Mouse (Mus musculus): Measurements from ENCODE around the gene Vezf1. TPM values are rescaled to one million over a fixed set of nuclear protein-coding genes. Genes with fewer than 3 reads are reported as not detected.

The Vezf1 gene
- polyA plus RNA-seq, 1 experiment from 2014 or later = 26.8 TPM

DNA sequence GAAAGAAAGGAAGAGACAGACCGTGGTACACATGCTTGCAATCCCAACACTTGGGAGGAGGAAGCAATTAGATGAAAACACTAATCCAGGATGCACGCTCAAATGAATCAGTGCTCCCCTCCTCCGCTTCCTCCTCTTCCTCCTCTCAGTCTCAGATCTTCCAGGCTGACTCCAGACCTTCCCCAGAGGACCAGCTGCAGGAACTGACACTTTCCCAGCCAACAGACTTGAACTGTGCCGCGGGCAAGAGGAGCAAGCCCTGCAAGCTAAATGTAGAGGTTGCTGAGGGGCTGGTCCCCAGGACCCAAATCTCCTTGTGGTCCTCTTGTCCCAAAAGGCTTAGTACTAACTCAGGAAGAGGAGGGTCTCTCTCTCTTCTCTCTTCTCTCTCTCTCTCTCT lies 21.1 kb downstream of the Vezf1 start:
- DNase-seq (ENCODE audit: low spot score) (no peak), ATAC-seq (no peak)
- TF ChIP-seq EP300 (IDR thresholded peaks at IDR 0.05) (no peak), CTCF (IDR thresholded peaks at IDR 0.05) (no peak)
- Histone ChIP-seq H3K9me3 (ENCODE audit: low read length) (no peaks in the 10 kb centered on the region), H3K9ac (replicated peaks; ENCODE audit: low read depth) (no peak overlapping the region), H3K4me1 (ENCODE audit: insufficient read depth, low read depth, low read length) (peaks cover 3% of the 10 kb centered on the region; the same call in 1 of the 2 replicates), H3K27ac (ENCODE audit: low read length) (no peak overlapping the region), H3K36me3 (ENCODE audit: insufficient read depth, low read length) (no peaks in the 10 kb centered on the region), H3K4me3 (ENCODE audit: low read depth, low read length) (no peak overlapping the region), H3K4me2 (replicated peaks; ENCODE audit: low read depth, low read length) (no peak overlapping the region), H3K27me3 (replicated peaks; ENCODE audit: insufficient read depth, low read length) (no peaks in the 10 kb centered on the region)
- WGBS = 44% methylated on average over 5 of the region's 5 CpGs

DNA sequence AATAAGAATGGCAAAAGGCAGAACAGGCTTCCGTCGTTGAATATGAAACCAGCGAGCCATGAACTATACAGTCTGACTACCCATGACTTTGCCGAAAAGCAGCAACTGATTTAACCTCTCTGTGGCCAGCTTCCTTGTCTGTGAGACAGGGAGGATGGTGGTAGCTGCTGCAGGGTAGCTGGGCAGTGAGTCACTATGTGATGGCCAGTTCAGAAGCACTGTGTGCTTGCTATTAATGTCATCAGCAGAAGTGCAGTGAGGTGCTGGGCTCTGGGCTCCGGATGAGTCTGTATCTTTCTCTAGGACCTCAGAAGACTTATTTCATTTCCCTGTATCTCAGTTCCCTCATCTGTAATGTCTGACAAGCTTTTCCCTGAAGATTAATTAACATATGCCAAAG lies 22.2 kb downstream of the Vezf1 start:
- H3K27ac ChIP-seq (ENCODE audit: low read length) = no peak overlapping the region
- no peaks in the 10 kb centered on the region for H3K9me3 ChIP-seq (ENCODE audit: low read length)
- ATAC-seq (no peak), DNase-seq (ENCODE audit: low spot score) (no peak)
- no peak overlapping the region for H3K4me3 ChIP-seq (ENCODE audit: low read depth, low read length)
- H3K9ac ChIP-seq (replicated peaks; ENCODE audit: low read depth) = no peak overlapping the region
- no peak for TF ChIP-seq CTCF (IDR thresholded peaks at IDR 0.05)
- TF ChIP-seq EP300 (IDR thresholded peaks at IDR 0.05) = no peak
- no peak overlapping the region for H3K4me2 ChIP-seq (replicated peaks; ENCODE audit: low read depth, low read length)
- no peaks in the 10 kb centered on the region for H3K36me3 ChIP-seq (ENCODE audit: insufficient read depth, low read length)
- H3K27me3 ChIP-seq (replicated peaks; ENCODE audit: insufficient read depth, low read length) = no peaks in the 10 kb centered on the region
- peaks cover 3% of the 10 kb centered on the region; the same call in 1 of the 2 replicates for H3K4me1 ChIP-seq (ENCODE audit: insufficient read depth, low read depth, low read length)
- 78% methylated on average over 5 of the region's 5 CpGs for WGBS

DNA sequence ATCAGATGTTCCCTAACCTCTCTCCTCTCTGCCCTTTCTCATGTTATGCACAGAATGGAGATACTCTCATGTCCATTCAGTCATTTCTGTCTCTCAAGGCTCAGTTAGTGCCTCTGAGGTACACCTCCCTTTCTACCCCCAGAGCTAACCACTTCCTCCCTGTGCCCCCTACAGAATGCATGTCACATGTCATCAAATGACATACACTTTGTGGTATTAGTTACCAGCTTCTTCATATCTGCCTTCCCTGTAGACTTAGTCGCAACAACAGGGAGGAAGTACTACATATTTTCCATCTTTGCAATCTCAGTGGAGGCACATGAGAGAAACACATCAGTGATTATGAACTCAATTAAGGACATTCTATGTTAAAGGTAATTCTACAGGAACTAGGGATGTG lies 23.9 kb downstream of the Vezf1 start:
- no peak overlapping the region for H3K4me2 ChIP-seq (replicated peaks; ENCODE audit: low read depth, low read length)
- DNase-seq (ENCODE audit: low spot score) = no peak
- ATAC-seq = no peak
- no peaks in the 10 kb centered on the region for H3K27me3 ChIP-seq (replicated peaks; ENCODE audit: insufficient read depth, low read length)
- no peak overlapping the region for H3K27ac ChIP-seq (ENCODE audit: low read length)
- H3K9me3 ChIP-seq (ENCODE audit: low read length) = no peaks in the 10 kb centered on the region
- no peak overlapping the region for H3K9ac ChIP-seq (replicated peaks; ENCODE audit: low read depth)
- TF ChIP-seq CTCF (IDR thresholded peaks at IDR 0.05) = no peak
- no peak for TF ChIP-seq EP300 (IDR thresholded peaks at IDR 0.05)
- H3K4me3 ChIP-seq (ENCODE audit: low read depth, low read length) = no peak overlapping the region
- WGBS = 66% methylated on average over 1 of the region's 1 CpGs
- no peaks in the 10 kb centered on the region; the same call in 1 of the 2 replicates for H3K4me1 ChIP-seq (ENCODE audit: insufficient read depth, low read depth, low read length)
- H3K36me3 ChIP-seq (ENCODE audit: insufficient read depth, low read length) = no peaks in the 10 kb centered on the region

DNA sequence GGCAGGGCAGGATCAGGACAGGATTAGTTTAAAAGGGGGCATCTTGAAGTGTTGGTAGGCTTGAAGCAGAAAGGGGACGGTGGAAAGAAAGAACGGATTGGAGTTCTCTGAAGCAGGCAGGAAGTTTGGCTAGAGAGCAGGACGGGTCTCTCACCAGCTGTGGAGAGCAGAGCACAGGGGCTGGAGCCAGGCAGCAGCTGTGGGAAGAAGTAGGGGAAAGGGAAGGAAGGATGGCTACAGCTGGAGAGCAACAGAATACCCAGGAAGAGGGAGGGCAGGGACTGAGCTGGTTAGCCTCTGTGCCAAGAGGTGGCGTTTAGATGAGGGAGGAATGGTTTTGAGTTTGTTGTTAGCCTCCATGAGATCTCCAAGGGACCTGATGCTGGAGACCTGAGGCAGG lies 29.1 kb downstream of the Vezf1 start:
- H3K9ac ChIP-seq (replicated peaks; ENCODE audit: low read depth) = no peak overlapping the region

DNA sequence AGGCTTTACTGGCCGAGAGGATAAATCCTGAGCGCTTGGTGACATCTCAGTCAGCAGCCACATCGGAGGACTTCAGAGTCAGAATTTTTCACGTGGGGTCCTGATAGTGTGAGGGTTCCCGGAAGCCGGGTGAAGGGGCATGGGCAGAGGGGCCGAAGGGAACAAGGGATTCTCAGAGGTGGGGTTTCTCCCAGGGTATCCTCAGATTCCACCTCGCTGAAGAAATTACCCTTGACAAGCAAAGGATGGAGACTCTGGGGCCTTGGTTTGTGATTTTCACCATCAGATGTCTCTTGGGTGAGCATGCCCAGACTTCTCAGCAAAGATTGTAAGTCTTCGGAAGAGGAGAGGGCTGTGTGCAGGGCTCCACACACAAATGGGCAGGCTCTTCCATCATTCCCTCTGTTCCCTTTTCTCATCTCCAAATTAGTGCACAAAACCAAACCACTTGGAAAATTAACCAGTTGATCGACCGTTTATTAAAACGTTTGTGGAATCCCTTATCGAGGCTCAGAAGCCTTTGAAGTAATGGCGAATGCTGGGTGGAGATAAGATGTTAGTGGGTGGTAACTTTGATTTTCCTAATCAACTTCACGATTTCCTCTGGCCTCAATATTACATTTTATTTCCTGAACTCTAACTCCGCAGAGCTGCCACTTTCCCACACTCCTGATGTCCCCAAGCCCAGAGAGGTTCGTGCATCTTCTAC lies 30.1 kb downstream of the Vezf1 start, which contains the start of gene Cuedc1:
Gene Cuedc1 (plus strand): TSS at position 38 of the 709 bp plus-strand sequence.
- H3K9me3 ChIP-seq (ENCODE audit: low read length) = no peaks in the 10 kb centered on the region
- no peaks in the 10 kb centered on the region for H3K27me3 ChIP-seq (replicated peaks; ENCODE audit: insufficient read depth, low read length)
- H3K4me2 ChIP-seq (replicated peaks; ENCODE audit: low read depth, low read length) = peak within 1 kb of the TSS; percentile 96
- peak within 1 kb of the TSS; percentile 84 for H3K9ac ChIP-seq (replicated peaks; ENCODE audit: low read depth)
- 26% methylated on average over 17 of the region's 17 CpGs for WGBS
- peak within 1 kb of the TSS; percentile 90 for H3K27ac ChIP-seq (ENCODE audit: low read length)
- ATAC-seq = no peak
- TF ChIP-seq CTCF (IDR thresholded peaks at IDR 0.05) = no peak
- no peak for TF ChIP-seq EP300 (IDR thresholded peaks at IDR 0.05)
- no peaks in the 10 kb centered on the region for H3K36me3 ChIP-seq (ENCODE audit: insufficient read depth, low read length)
- peak within 1 kb of the TSS; percentile 77 for H3K4me3 ChIP-seq (ENCODE audit: low read depth, low read length)
- DNase-seq (ENCODE audit: low spot score) = no peak
- peaks cover 9% of the 10 kb centered on the region; the same call in 1 of the 2 replicates for H3K4me1 ChIP-seq (ENCODE audit: insufficient read depth, low read depth, low read length)

More for the DNA sequence above, 29.1 kb downstream of the Vezf1 start:
- peak; percentile 35 for TF ChIP-seq CTCF (IDR thresholded peaks at IDR 0.05)
- no peak for TF ChIP-seq EP300 (IDR thresholded peaks at IDR 0.05)
- Histone ChIP-seq H3K27ac (ENCODE audit: low read length) (peak overlapping the region; percentile 68), H3K4me2 (replicated peaks; ENCODE audit: low read depth, low read length) (no peak overlapping the region), H3K9me3 (ENCODE audit: low read length) (no peaks in the 10 kb centered on the region), H3K36me3 (ENCODE audit: insufficient read depth, low read length) (no peaks in the 10 kb centered on the region), H3K4me1 (ENCODE audit: insufficient read depth, low read depth, low read length) (peaks cover 9% of the 10 kb centered on the region; the same call in 1 of the 2 replicates), H3K4me3 (ENCODE audit: low read depth, low read length) (no peak overlapping the region), H3K27me3 (replicated peaks; ENCODE audit: insufficient read depth, low read length) (no peaks in the 10 kb centered on the region)
- WGBS = 16% methylated on average over 4 of the region's 4 CpGs
- ATAC-seq = peak; percentile 72
- DNase-seq (ENCODE audit: low spot score) = peak; percentile 77

DNA sequence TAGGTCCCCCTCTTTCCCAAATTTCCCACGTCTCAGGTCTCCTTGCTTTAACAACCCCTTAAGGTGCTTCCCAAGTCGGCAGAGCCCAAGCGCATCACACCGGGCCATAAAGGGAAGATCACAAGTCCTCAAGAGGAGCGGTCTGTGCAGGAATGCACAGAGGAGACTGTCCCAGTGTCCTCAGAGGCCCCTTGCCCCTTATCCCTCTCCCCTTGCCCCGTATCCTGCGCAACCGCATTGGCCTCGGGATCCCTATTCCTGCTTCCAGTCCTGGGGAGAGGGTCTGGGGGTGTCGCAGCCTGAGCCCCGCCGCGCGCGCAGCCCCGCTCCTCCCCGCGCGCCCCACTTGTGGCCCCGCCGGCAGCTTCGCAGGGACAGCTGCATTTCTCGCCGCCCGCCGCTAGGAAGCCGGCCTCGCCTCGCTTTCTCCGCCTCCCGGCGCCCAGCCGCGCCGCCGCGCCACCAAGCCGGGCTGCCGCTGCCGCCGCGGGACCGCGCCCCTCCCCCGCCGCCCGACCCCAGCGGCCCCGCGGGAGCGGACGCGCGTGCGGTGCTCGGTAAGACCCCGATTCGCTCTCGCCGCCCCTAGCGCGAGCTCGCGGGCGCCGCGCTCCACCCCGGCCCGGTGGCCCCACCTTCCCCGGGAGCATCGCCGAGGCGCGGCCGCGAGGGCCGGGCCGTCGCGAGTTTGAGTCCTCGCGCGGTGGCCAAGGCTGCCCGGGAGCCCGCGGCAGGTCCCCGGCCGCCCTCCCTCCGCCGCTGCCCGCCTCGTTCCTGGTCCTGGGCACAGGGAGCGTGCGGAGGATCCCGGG lies 30.9 kb downstream of the Vezf1 start:
- under 1% methylated on average over 54 of the region's 95 CpGs for WGBS
- no peaks in the 10 kb centered on the region for H3K27me3 ChIP-seq (replicated peaks; ENCODE audit: insufficient read depth, low read length)

More for the DNA sequence above, 30.9 kb downstream of the Vezf1 start:
- Histone ChIP-seq H3K9ac (replicated peaks; ENCODE audit: low read depth) (peak overlapping the region; percentile 84), H3K27ac (ENCODE audit: low read length) (peak overlapping the region; percentile 90), H3K4me1 (ENCODE audit: insufficient read depth, low read depth, low read length) (peaks cover 9% of the 10 kb centered on the region; the same call in 1 of the 2 replicates), H3K4me3 (ENCODE audit: low read depth, low read length) (peak overlapping the region; percentile 77), H3K36me3 (ENCODE audit: insufficient read depth, low read length) (no peaks in the 10 kb centered on the region), H3K9me3 (ENCODE audit: low read length) (no peaks in the 10 kb centered on the region), H3K4me2 (replicated peaks; ENCODE audit: low read depth, low read length) (peak overlapping the region; percentile 96)
- no peak for TF ChIP-seq EP300 (IDR thresholded peaks at IDR 0.05)
- peak; percentile 67 for TF ChIP-seq CTCF (IDR thresholded peaks at IDR 0.05)
- ATAC-seq = peak; percentile 77
- peak; percentile 85 for DNase-seq (ENCODE audit: low spot score)

Data from lung, postnatal 0 days (tissue).